Mouse (Mus musculus) MEL (cell line): Measurements from ENCODE around the gene Lgals8.

ENCODE experiments used
- CTCF ChIP-seq, 3 experiments: IDR thresholded peaks in 2 of 3; conservative IDR thresholded peaks in 1 of 3; 2 replicates each; pipeline ENCODE4 v1.5.1; 2011 to 2012; ENCODE audit warnings: low read length in 3 of 3, low read depth in 2 of 3, mild to moderate bottlenecking in 2 of 3, improper control_type of control experiment in 1 of 3, inconsistent platforms in 1 of 3, mixed read lengths in 1 of 3, moderate library complexity in 1 of 3; ENCODE audit not compliant: control insufficient read depth in 1 of 3, insufficient read depth in 1 of 3, poor library complexity in 1 of 3, severe bottlenecking in 1 of 3
- GATA1 ChIP-seq: IDR thresholded peaks from 2 replicates; pipeline ENCODE4 v1.6.1; 2011; ENCODE audit warnings: low read depth, low read length, improper control_type of control experiment
- MAFK ChIP-seq: IDR thresholded peaks from 2 replicates; pipeline ENCODE4 v1.6.1; 2011; ENCODE audit warnings: low read depth, mild to moderate bottlenecking, low read length, improper control_type of control experiment, borderline replicate concordance
- NELFE ChIP-seq: IDR thresholded peaks from 2 replicates; pipeline ENCODE4 v1.6.1; 2011; ENCODE audit warnings: low read depth, low read length, improper control_type of control experiment
- POLR2A ChIP-seq, 2 experiments: IDR thresholded peaks; 2 replicates each; pipeline ENCODE4 v1.6.1; 2011 to 2012; ENCODE audit warnings: low read length in 2 of 2, mild to moderate bottlenecking in 2 of 2, control low read depth in 1 of 2, improper control_type of control experiment in 1 of 2, low read depth in 1 of 2, moderate library complexity in 1 of 2; ENCODE audit not compliant: control insufficient read depth in 1 of 2, insufficient read depth in 1 of 2, poor library complexity in 1 of 2
- TAL1 ChIP-seq: IDR thresholded peaks from 2 replicates; pipeline ENCODE4 v1.6.1; 2012; ENCODE audit warnings: mild to moderate bottlenecking, inconsistent platforms, low read length, moderate library complexity, mixed read lengths
- USF1 ChIP-seq: IDR thresholded peaks from 2 replicates; pipeline ENCODE4 v1.6.1; 2014; ENCODE audit warnings: low read depth, mild to moderate bottlenecking, inconsistent platforms, low read length, improper control_type of control experiment, moderate library complexity
- USF2 ChIP-seq, 2 experiments: IDR thresholded peaks; 2 replicates each; pipeline ENCODE4 v1.6.1; 2011 to 2012; ENCODE audit warnings: improper control_type of control experiment in 2 of 2, low read length in 2 of 2, borderline replicate concordance in 1 of 2, inconsistent platforms in 1 of 2, low read depth in 1 of 2, mild to moderate bottlenecking in 1 of 2; ENCODE audit not compliant: insufficient read depth in 1 of 2

GRCm38 (mm10) chr13:12468488-12468887 lies 3.7 kb upstream of the Lgals8 start:
- TF ChIP-seq POLR2A (IDR thresholded peaks at IDR 0.05; ENCODE audit: control insufficient read depth in 1 of 2, insufficient read depth in 1 of 2, low read depth in 1 of 2, low read length in 2 of 2, poor library complexity in 1 of 2) (peak in 1 of 2 experiments; percentile 35; a peak in 1 of 4 replicates), CTCF (IDR thresholded peaks at IDR 0.05 in 2 of 3, conservative IDR thresholded peaks at IDR 0.05 in 1 of 3; ENCODE audit: control insufficient read depth in 1 of 3, insufficient read depth in 1 of 3, low read depth in 2 of 3, low read length in 3 of 3, poor library complexity in 1 of 3, severe bottlenecking in 1 of 3) (no peak), MAFK (peak; percentile 70), USF1 (peak; percentile 93), TAL1 (peak; percentile 52), USF2 (IDR thresholded peaks at IDR 0.05; ENCODE audit: borderline replicate concordance in 1 of 2, insufficient read depth in 1 of 2, low read depth in 1 of 2, low read length in 2 of 2) (peak in 1 of 2 experiments; percentile 75; a peak in 1 of 4 replicates), GATA1 (peak; percentile 87), NELFE (0 out of 2 replicates have a peak, but pooled peaks have one; percentile 49)
